Mouse (Mus musculus) midbrain, embryonic 14.5 days (tissue): ENCODE results near the gene Smc6. TPM values are rescaled to one million over a fixed set of nuclear protein-coding genes. Genes with fewer than 3 reads are reported as not detected.

Experiments used
- ATAC-seq: fragments of 200-750 bp; cut with Nextera tagmentation; 2 replicates; pipeline ENCODE4 v1.8.0; 2017; ENCODE audit warnings: moderate number of reproducible peaks, moderate library complexity; ENCODE audit not compliant: low FRiP score, low TSS enrichment
- DNase-seq: peaks from one replicate; pipeline ENCODE4 v3.0.0-alpha.2; 2015
- H3K27ac ChIP-seq: fragments of 300-500 bp; sonication (generic); replicated peaks from 2 replicates; pipeline ENCODE4 v1.5.1; 2014; ENCODE audit warnings: mild to moderate bottlenecking, low read depth, low read length, moderate library complexity
- H3K27me3 ChIP-seq: fragments of 300-500 bp; sonication (generic); 2 replicates; pipeline ENCODE4 v1.6.1; 2014; ENCODE audit warnings: low read length, control low read depth, mixed read lengths; ENCODE audit not compliant: control insufficient read depth, insufficient read depth
- H3K36me3 ChIP-seq: fragments of 300-500 bp; sonication (generic); 2 replicates; pipeline ENCODE4 v1.6.1; 2014; ENCODE audit warnings: low read length, control low read depth; ENCODE audit not compliant: control insufficient read depth, insufficient read depth
- H3K4me1 ChIP-seq: fragments of 300-500 bp; sonication (generic); 2 replicates; pipeline ENCODE4 v1.6.1; 2014; ENCODE audit warnings: mild to moderate bottlenecking, antibody characterized with exemption, low read length, control low read depth; ENCODE audit not compliant: control insufficient read depth, insufficient read depth
- H3K4me2 ChIP-seq: fragments of 300-500 bp; sonication (generic); 2 replicates; pipeline ENCODE4 v1.6.1; 2014; ENCODE audit warnings: mild to moderate bottlenecking, low read length, moderate library complexity
- H3K4me3 ChIP-seq: fragments of 300-500 bp; sonication (generic); replicated peaks from 2 replicates; pipeline ENCODE4 v1.5.1; 2014; ENCODE audit warnings: low read depth, low read length
- H3K9ac ChIP-seq: fragments of 300-500 bp; sonication (generic); replicated peaks from 2 replicates; pipeline ENCODE4 v1.6.1; 2014; ENCODE audit warnings: mild to moderate bottlenecking, low read length, moderate library complexity
- H3K9me3 ChIP-seq: fragments of 300-500 bp; sonication (generic); 2 replicates; pipeline ENCODE4 v1.6.1; 2016; ENCODE audit warnings: low read length, control low read depth, mixed read lengths; ENCODE audit not compliant: control insufficient read depth
- WGBS: fragments of 180-500 bp; shearing (Covaris S2); extraction: QIAGEN DNeasy Blood & Tissue Kit; methylation state at CpG from one replicate; pipeline ENCODE4 v1.1.7; 2014; 5-methylcytosine and 5-hydroxymethylcytosine counted together
- polyA plus RNA-seq: library from polyadenylated mRNA; unstranded; fragments of >200 nt; fragmentation: Nextera tagmentation; extraction: Ambion mirVana; gene quantifications from 2 replicates; pipeline ENCODE4 v1.2.1, GENCODE M21; 2014

Gene Smc6
- 91.7 and 99.8 TPM in 2 replicates for polyA plus RNA-seq

- no peaks in the 10 kb centered on the region for H3K36me3 ChIP-seq
- ATAC-seq (peak; percentile 98), DNase-seq (peak; percentile 97)
- no peaks in the 10 kb centered on the region for H3K27me3 ChIP-seq
- no peaks in the 10 kb centered on the region for H3K9me3 ChIP-seq
- H3K27ac ChIP-seq, result peak within 1 kb of the TSS; percentile 92
- peaks cover 30% of the 10 kb centered on the region for H3K4me1 ChIP-seq
- peak within 1 kb of the TSS; percentile 91 for H3K4me3 ChIP-seq
- H3K4me2 ChIP-seq, result peak within 1 kb of the TSS; percentile 94
- WGBS, result under 1% methylated on average over 75 of the region's 83 CpGs
- peak within 1 kb of the TSS; percentile 94 for H3K9ac ChIP-seq
Measured at GRCm38 (mm10) chr12:11265382-11266281, at the start of gene Smc6, which contains the start of gene Gen1. Gene Smc6 (plus strand): TSS chr12:11265886. Gene Gen1 (minus strand): TSS chr12:11265801.

DNA sequence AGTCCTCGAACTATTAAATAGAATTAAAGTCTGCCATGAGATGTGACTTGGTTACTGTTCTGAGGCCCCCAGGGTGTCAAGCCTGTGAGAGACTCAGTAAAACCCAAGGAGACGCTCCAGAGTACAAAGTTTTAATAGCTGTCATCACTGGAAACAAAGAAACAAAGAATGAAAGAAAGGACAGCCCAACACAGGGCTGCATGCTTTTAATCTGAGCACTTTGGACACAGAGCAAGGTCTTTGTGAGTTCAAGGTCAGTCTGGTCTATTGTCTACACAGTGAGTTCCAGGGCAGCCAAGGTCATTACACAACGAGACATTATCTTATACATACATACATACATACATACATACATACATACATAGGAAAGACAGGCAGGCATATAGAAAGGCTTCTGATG, 49.2 kb upstream of the Smc6 start:
- Histone ChIP-seq H3K27ac (no peak overlapping the region), H3K27me3 (no peaks in the 10 kb centered on the region), H3K36me3 (no peaks in the 10 kb centered on the region), H3K4me2 (no peak overlapping the region), H3K4me3 (no peak overlapping the region), H3K9ac (no peak overlapping the region), H3K9me3 (no peaks in the 10 kb centered on the region), H3K4me1 (no peaks in the 10 kb centered on the region)
- DNase-seq (no peak), ATAC-seq (no peak)
- 56% methylated on average over 3 of the region's 3 CpGs for WGBS

GRCm38 (mm10) chr12:11217726-11218250, 47.9 kb upstream of the Smc6 start:
- no peak overlapping the region for H3K4me3 ChIP-seq
- H3K9me3 ChIP-seq, result no peaks in the 10 kb centered on the region
- H3K4me2 ChIP-seq, result no peak overlapping the region
- H3K4me1 ChIP-seq, result 0 out of 2 replicates have a peak, but pooled peaks cover 4% of the 10 kb centered on the region
- no peak for ATAC-seq
- H3K27ac ChIP-seq, result no peak overlapping the region
- 86% methylated on average over 7 of the region's 7 CpGs for WGBS
- no peak for DNase-seq
- no peak overlapping the region for H3K9ac ChIP-seq
- no peaks in the 10 kb centered on the region for H3K27me3 ChIP-seq
- no peaks in the 10 kb centered on the region for H3K36me3 ChIP-seq

DNA sequence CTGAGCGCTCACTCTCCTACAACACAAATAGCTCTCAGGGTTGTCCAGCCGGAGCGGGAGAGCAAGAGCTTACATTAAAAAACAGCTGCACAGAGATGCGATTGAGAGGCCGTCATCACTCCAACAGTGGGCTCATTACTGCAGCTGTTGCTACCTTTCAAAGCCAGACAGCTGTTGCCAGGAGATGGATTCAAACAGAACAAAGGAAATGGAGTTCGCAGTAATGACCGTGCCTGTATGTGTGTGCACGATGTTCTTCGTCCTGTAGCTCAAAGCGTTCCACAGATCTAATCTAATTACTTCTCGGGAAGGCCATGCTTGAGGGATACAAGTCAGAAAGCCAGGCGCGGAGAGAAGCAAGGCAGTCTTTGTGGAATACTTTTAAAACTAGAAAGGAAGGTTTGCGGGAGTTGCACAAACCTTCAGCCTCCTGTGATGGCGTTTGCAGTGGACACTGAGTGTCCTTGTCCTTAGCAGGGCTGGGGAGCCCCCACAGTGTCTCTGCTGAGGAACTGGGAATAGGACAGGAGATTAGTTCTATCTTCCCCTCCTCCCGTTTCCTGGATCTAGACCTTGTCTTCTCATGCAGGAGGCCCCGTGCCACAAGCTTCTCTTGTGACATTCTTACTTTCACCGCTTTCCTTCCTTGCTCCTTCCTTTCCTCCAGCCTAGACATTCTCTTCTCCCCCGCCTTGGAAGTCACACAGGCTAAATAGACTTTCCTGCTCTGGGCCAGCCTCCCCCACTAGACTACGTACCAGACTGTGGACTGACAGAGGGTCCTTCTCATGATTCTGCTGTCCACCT, 44.0 kb upstream of the Smc6 start:
- Histone ChIP-seq H3K36me3 (no peaks in the 10 kb centered on the region), H3K4me2 (peak overlapping the region; percentile 33), H3K4me3 (no peak overlapping the region), H3K27me3 (no peaks in the 10 kb centered on the region), H3K27ac (peak overlapping the region; percentile 33; the same call in 1 of the 2 replicates), H3K9ac (no peak overlapping the region), H3K4me1 (0 out of 2 replicates have a peak, but pooled peaks cover 4% of the 10 kb centered on the region), H3K9me3 (no peaks in the 10 kb centered on the region)
- 24% methylated on average over 20 of the region's 20 CpGs for WGBS
- ATAC-seq, result peak; percentile 79; the same call in 1 of the 2 replicates
- peak; percentile 65 for DNase-seq

DNA sequence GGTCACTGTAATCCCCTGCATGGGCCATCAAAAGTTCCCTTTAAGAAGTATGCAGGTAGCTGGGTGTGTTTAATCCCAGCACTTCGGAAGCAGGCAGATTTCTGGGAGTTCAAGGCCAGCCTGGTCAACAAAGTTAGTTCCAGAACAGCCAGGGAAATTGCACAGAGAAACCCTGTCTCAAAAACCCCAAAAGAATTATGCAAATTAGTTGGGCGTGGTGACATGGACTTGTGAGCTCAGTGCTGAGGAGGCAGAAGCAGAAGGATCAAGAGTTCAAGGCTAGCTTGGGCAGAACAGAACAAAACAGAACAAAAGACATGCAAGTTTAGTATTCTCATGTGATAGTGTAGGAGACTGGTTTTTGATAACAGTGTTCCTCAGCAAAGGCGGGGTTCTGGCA, 43.1 kb upstream of the Smc6 start:
- WGBS, result 58% methylated on average over 3 of the region's 3 CpGs
- H3K4me3 ChIP-seq, result no peak overlapping the region

GRCm38 (mm10) chr12:11223090-11223489, 42.6 kb upstream of the Smc6 start:
- no peak for DNase-seq
- no peaks in the 10 kb centered on the region for H3K36me3 ChIP-seq
- H3K27ac ChIP-seq, result no peak overlapping the region
- H3K27me3 ChIP-seq, result no peaks in the 10 kb centered on the region
- no peak overlapping the region for H3K9ac ChIP-seq
- no peak for ATAC-seq
- H3K4me1 ChIP-seq, result 0 out of 2 replicates have a peak, but pooled peaks cover 4% of the 10 kb centered on the region
- H3K4me2 ChIP-seq, result no peak overlapping the region
- no peak overlapping the region for H3K4me3 ChIP-seq
- 94% methylated on average over 10 of the region's 10 CpGs for WGBS
- no peaks in the 10 kb centered on the region for H3K9me3 ChIP-seq

More for the DNA sequence above, 43.1 kb upstream of the Smc6 start:
- H3K4me2 ChIP-seq, result no peak overlapping the region
- 0 out of 2 replicates have a peak overlapping the region, but pooled peaks have one; percentile 33 for H3K27ac ChIP-seq
- H3K27me3 ChIP-seq, result no peaks in the 10 kb centered on the region
- DNase-seq (no peak), ATAC-seq (no peak)
- no peak overlapping the region for H3K9ac ChIP-seq
- H3K36me3 ChIP-seq, result no peaks in the 10 kb centered on the region
- 0 out of 2 replicates have a peak, but pooled peaks cover 4% of the 10 kb centered on the region for H3K4me1 ChIP-seq
- no peaks in the 10 kb centered on the region for H3K9me3 ChIP-seq

- Histone ChIP-seq H3K9me3 (no peaks in the 10 kb centered on the region), H3K4me2 (no peak overlapping the region), H3K4me1 (0 out of 2 replicates have a peak, but pooled peaks cover 4% of the 10 kb centered on the region), H3K27me3 (no peaks in the 10 kb centered on the region), H3K9ac (no peak overlapping the region), H3K36me3 (no peaks in the 10 kb centered on the region), H3K27ac (no peak overlapping the region), H3K4me3 (no peak overlapping the region)
- ATAC-seq (no peak), DNase-seq (no peak)
- 9% methylated on average over 5 of the region's 5 CpGs for WGBS
Measured at GRCm38 (mm10) chr12:11224722-11225121, 41.0 kb upstream of the Smc6 start.

DNA sequence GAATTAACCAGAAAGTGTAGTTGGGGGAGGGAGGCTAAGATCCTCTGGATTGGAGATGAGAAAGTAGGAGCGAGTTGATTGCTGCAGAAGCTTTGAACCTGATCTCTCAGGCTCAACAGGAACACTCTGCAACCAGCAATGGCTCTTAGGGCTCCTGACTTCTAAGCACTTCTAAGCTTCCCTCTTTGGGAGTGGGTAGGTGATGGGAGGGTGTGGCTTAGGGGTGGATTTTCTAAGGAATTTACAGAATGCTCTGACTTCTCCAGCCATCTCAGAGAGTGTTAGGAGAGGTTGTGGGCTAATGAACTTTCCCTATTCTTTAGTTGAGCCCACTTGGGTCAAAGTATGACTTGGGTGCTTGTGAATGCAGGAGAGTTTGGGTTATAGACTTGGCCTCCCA, 39.6 kb upstream of the Smc6 start:
- DNase-seq, result no peak
- no peaks in the 10 kb centered on the region for H3K27me3 ChIP-seq
- H3K4me1 ChIP-seq, result 0 out of 2 replicates have a peak, but pooled peaks cover 4% of the 10 kb centered on the region
- no peak overlapping the region for H3K9ac ChIP-seq
- no peaks in the 10 kb centered on the region for H3K9me3 ChIP-seq
- no peaks in the 10 kb centered on the region for H3K36me3 ChIP-seq
- no peak for ATAC-seq
- 30% methylated on average over 1 of the region's 1 CpGs for WGBS
- H3K4me3 ChIP-seq, result no peak overlapping the region
- H3K4me2 ChIP-seq, result no peak overlapping the region
- no peak overlapping the region for H3K27ac ChIP-seq
